Mouse (Mus musculus) fat pad, adult 2 months (tissue): ENCODE measurements around the gene Tmc3.

Source experiments
- DNase-seq: peaks from one replicate; pipeline ENCODE4 v3.0.0-alpha.2; 2011; ENCODE audit warnings: low read depth, low spot score; ENCODE audit errors: extremely low read depth

The Tmc3 gene

GRCm38 (mm10) chr7:83637781-83638583 lies 53.3 kb downstream of the Tmc3 start:
- DNase-seq: no peak

GRCm38 (mm10) chr7:83639084-83639483 lies 54.4 kb downstream of the Tmc3 start:
- no peak for DNase-seq

GRCm38 (mm10) chr7:83640581-83640980 lies 55.9 kb downstream of the Tmc3 start:
- no peak for DNase-seq

- no peak for DNase-seq
Measured at GRCm38 (mm10) chr7:83641163-83641562, 56.4 kb downstream of the Tmc3 start.

- no peak for DNase-seq
Measured at GRCm38 (mm10) chr7:83643581-83643980, 58.9 kb downstream of the Tmc3 start.

- DNase-seq: no peak
Measured at GRCm38 (mm10) chr7:83644761-83645160, 60.0 kb downstream of the Tmc3 start.

- DNase-seq: no peak
Measured at GRCm38 (mm10) chr7:83645476-83645875, 60.7 kb downstream of the Tmc3 start.

GRCm38 (mm10) chr7:83648807-83649206 lies 64.1 kb downstream of the Tmc3 start:
- DNase-seq: no peak

- no peak for DNase-seq
Measured at GRCm38 (mm10) chr7:83650638-83651037, 65.9 kb downstream of the Tmc3 start.

- no peak for DNase-seq
Measured at GRCm38 (mm10) chr7:83652498-83652897, 67.8 kb downstream of the Tmc3 start.

GRCm38 (mm10) chr7:83653605-83654051 lies 68.9 kb downstream of the Tmc3 start:
- no peak for DNase-seq

GRCm38 (mm10) chr7:83654196-83654595 lies 69.5 kb downstream of the Tmc3 start:
- DNase-seq: no peak

GRCm38 (mm10) chr7:83654938-83655630 lies 70.4 kb downstream of the Tmc3 start:
- DNase-seq: no peak

- DNase-seq: no peak
Measured at GRCm38 (mm10) chr7:83658716-83659115, 74.0 kb downstream of the Tmc3 start.

GRCm38 (mm10) chr7:83659159-83660065 lies 74.7 kb downstream of the Tmc3 start:
- DNase-seq: no peak

GRCm38 (mm10) chr7:83660273-83660691 lies 75.6 kb downstream of the Tmc3 start:
- no peak for DNase-seq

- DNase-seq: no peak
Measured at GRCm38 (mm10) chr7:83661031-83661430, 76.3 kb downstream of the Tmc3 start.

- DNase-seq: no peak
Measured at GRCm38 (mm10) chr7:83661763-83662162, 77.0 kb downstream of the Tmc3 start.

GRCm38 (mm10) chr7:83662711-83663375 lies 78.1 kb downstream of the Tmc3 start:
- no peak for DNase-seq

GRCm38 (mm10) chr7:83666087-83666595 lies 81.4 kb downstream of the Tmc3 start:
- DNase-seq: no peak
